Mouse (Mus musculus) mouse trophoblast stem cell (cell line): ENCODE data around the gene a.
"Not testable (repeated sequence)": the region's sequence is repeated elsewhere in the genome, so short reads cannot be mapped to it uniquely, and the experiment has no call there.

ENCODE experiments used
- in situ Hi-C, 2 experiments: fragments of 300-500 bp; cut with MseI, MboI; formaldehyde crosslinking; loops; 2 replicates in 1 of 2; 3 replicates in 1 of 2; pipeline ENCODE4 v1.15.1; 2025

The a gene

GRCm38 (mm10) chr2:154834149-154834865, 43.1 kb downstream of the a start:
- in situ Hi-C loops = no loop called here

- in situ Hi-C loops = no loop called here
These were observed 45.3 kb downstream of the a start for GRCm38 (mm10) chr2:154836537-154836936.

- in situ Hi-C loops = no loop called here
These were observed 56.9 kb downstream of the a start for GRCm38 (mm10) chr2:154848086-154848485.

GRCm38 (mm10) chr2:154855383-154855782, 64.2 kb downstream of the a start:
- in situ Hi-C loops = no loop called here

- in situ Hi-C loops = no loop called here
These were observed 72.5 kb downstream of the a start for GRCm38 (mm10) chr2:154863672-154864071.

GRCm38 (mm10) chr2:154865696-154866095, 74.5 kb downstream of the a start:
- in situ Hi-C loops = no loop called here

GRCm38 (mm10) chr2:154868106-154868505, 76.9 kb downstream of the a start:
- in situ Hi-C loops = no loop called here

GRCm38 (mm10) chr2:154869954-154870641, 78.9 kb downstream of the a start:
- in situ Hi-C loops = no loop called here

- in situ Hi-C loops = no loop called here
These were observed 85.4 kb downstream of the a start for GRCm38 (mm10) chr2:154876621-154877020.

- in situ Hi-C loops = no loop called here
These were observed 100.4 kb downstream of the a start for GRCm38 (mm10) chr2:154891585-154891984.

GRCm38 (mm10) chr2:154892201-154893044, 101.2 kb downstream of the a start, which contains the start of gene Eif2s2:
TSS of gene Eif2s2 (minus strand) at chr2:154892935.
- in situ Hi-C loops = no loop called here

GRCm38 (mm10) chr2:154893045-154893385, 101.8 kb downstream of the a start:
- in situ Hi-C loops = no loop called here

- in situ Hi-C loops = no loop called here
These were observed 102.3 kb downstream of the a start for GRCm38 (mm10) chr2:154893548-154893947.

GRCm38 (mm10) chr2:154899004-154899403, 107.8 kb downstream of the a start:
- in situ Hi-C loops = not testable (repeated sequence)

- in situ Hi-C loops = not testable (repeated sequence)
These were observed 108.2 kb downstream of the a start for GRCm38 (mm10) chr2:154899412-154899811.

- in situ Hi-C loops = no loop called here
These were observed 110.9 kb downstream of the a start for GRCm38 (mm10) chr2:154902111-154902510.

GRCm38 (mm10) chr2:154905796-154906195, 114.6 kb downstream of the a start:
- in situ Hi-C loops = no loop called here

- in situ Hi-C loops = not testable (repeated sequence)
These were observed 117.0 kb downstream of the a start for GRCm38 (mm10) chr2:154908223-154908622.

GRCm38 (mm10) chr2:154909789-154910188, 118.6 kb downstream of the a start:
- in situ Hi-C loops = no loop called here

GRCm38 (mm10) chr2:154915922-154916541, 124.8 kb downstream of the a start:
- in situ Hi-C loops = no loop called here

GRCm38 (mm10) chr2:154916547-154916946, 125.3 kb downstream of the a start:
- in situ Hi-C loops = no loop called here
